Mouse (Mus musculus) myocyte (in vitro differentiated cells): ENCODE measurements at regions not wholly inside any gene's neighbourhood (a gene's known extent, or its start where the extent isn't known, plus 50 kb on each side); places are given as distances from the start of the nearest gene placed in this dataset.
A peak's percentile ranks its signal among the peaks of the same experiment; 100 is the strongest.

Experiments used
- H3K27me3 ChIP-seq: one replicate; pipeline ENCODE4 v1.6.1; 2011; ENCODE audit not compliant: control insufficient read depth, insufficient read depth, insufficient read length
- H3K36me3 ChIP-seq: one replicate; pipeline ENCODE4 v1.6.1; 2011; ENCODE audit not compliant: control insufficient read depth, insufficient read depth
- H3K4me2 ChIP-seq: one replicate; pipeline ENCODE4 v1.6.1; 2011; ENCODE audit warnings: low read depth, control low read depth
- H3K4me3 ChIP-seq: one replicate; pipeline ENCODE4 v1.5.1; 2011; ENCODE audit warnings: mild to moderate bottlenecking, control low read depth, moderate library complexity
- H3K79me2 ChIP-seq: one replicate; pipeline ENCODE4 v1.6.1; 2011; ENCODE audit not compliant: control insufficient read depth, insufficient read depth
- H3ac ChIP-seq: one replicate; pipeline ENCODE4 v1.6.1; 2011; ENCODE audit not compliant: control insufficient read depth, insufficient read length
- CEBPB ChIP-seq: IDR thresholded peaks from 2 replicates; pipeline ENCODE4 v1.6.1; 2011; ENCODE audit warnings: mild to moderate bottlenecking, moderate library complexity; ENCODE audit not compliant: poor library complexity, insufficient read depth, severe bottlenecking
- E2F4 ChIP-seq: IDR thresholded peaks from one replicate; pipeline ENCODE4 v1.6.1; 2011; ENCODE audit warnings: mild to moderate bottlenecking, control low read depth, moderate library complexity; ENCODE audit not compliant: insufficient read depth
- MYOD1 ChIP-seq, 3 experiments: IDR thresholded peaks; one replicate each; pipeline ENCODE4 v1.6.1; 2011; ENCODE audit warnings: control low read depth in 2 of 3, low read depth in 2 of 3, mild to moderate bottlenecking in 2 of 3, moderate library complexity in 1 of 3; ENCODE audit not compliant: insufficient read length in 2 of 3, control insufficient read depth in 1 of 3
- MYOG ChIP-seq, 3 experiments: IDR thresholded peaks; one replicate each; pipeline ENCODE4 v1.6.1; 2011; ENCODE audit warnings: control low read depth in 2 of 3, low read depth in 2 of 3, mild to moderate bottlenecking in 2 of 3; ENCODE audit not compliant: insufficient read length in 2 of 3, control insufficient read depth in 1 of 3, insufficient read depth in 1 of 3
- POLR2A ChIP-seq: IDR thresholded peaks from one replicate; pipeline ENCODE4 v1.6.1; 2011; ENCODE audit warnings: low read depth, mild to moderate bottlenecking, control low read depth, moderate library complexity; ENCODE audit not compliant: insufficient read length
- POLR2AphosphoS2 ChIP-seq: IDR thresholded peaks from one replicate; pipeline ENCODE4 v1.6.1; 2011; ENCODE audit warnings: low read depth, control low read depth; ENCODE audit not compliant: insufficient read length
- REST ChIP-seq: IDR thresholded peaks from one replicate; pipeline ENCODE4 v1.6.1; 2011; ENCODE audit warnings: mild to moderate bottlenecking, control low read depth, moderate library complexity; ENCODE audit not compliant: insufficient read depth, insufficient read length
- SRF ChIP-seq: IDR thresholded peaks from one replicate; pipeline ENCODE4 v1.6.1; 2011; ENCODE audit warnings: low read depth; ENCODE audit not compliant: control insufficient read depth, insufficient read length
- USF1 ChIP-seq: IDR thresholded peaks from one replicate; pipeline ENCODE4 v1.6.1; 2011; ENCODE audit warnings: low read depth, mild to moderate bottlenecking, control low read depth, moderate library complexity

- no peaks in the 10 kb centered on the region for H3K27me3 ChIP-seq
- TF ChIP-seq SRF (no peak), USF1 (no peak)
- H3K36me3 ChIP-seq, result no peaks in the 10 kb centered on the region
- no peak overlapping the region for H3K4me3 ChIP-seq
- no peak overlapping the region for H3K4me2 ChIP-seq
- no peak overlapping the region for H3ac ChIP-seq
- H3K79me2 ChIP-seq, result no peaks in the 10 kb centered on the region
Measured at GRCm38 (mm10) chr1:60828152-60828551, 58.6 kb upstream of the Ctla4 start.

GRCm38 (mm10) chr1:60829849-60830248 is 57.0 kb upstream of the Ctla4 start:
- no peaks in the 10 kb centered on the region for H3K36me3 ChIP-seq
- TF ChIP-seq REST (no peak), POLR2A (no peak), MYOG (IDR thresholded peaks at IDR 0.05; ENCODE audit: control insufficient read depth in 1 of 3, insufficient read depth in 1 of 3, insufficient read length in 2 of 3, low read depth in 2 of 3) (no peak), POLR2AphosphoS2 (no peak)
- no peaks in the 10 kb centered on the region for H3K27me3 ChIP-seq
- H3ac ChIP-seq, result no peak overlapping the region
- no peak overlapping the region for H3K4me3 ChIP-seq
- no peaks in the 10 kb centered on the region for H3K79me2 ChIP-seq
- no peak overlapping the region for H3K4me2 ChIP-seq

- Histone ChIP-seq H3ac (no peak overlapping the region), H3K4me3 (no peak overlapping the region), H3K27me3 (no peaks in the 10 kb centered on the region), H3K79me2 (no peaks in the 10 kb centered on the region), H3K36me3 (no peaks in the 10 kb centered on the region), H3K4me2 (peak overlapping the region; percentile 39)
- TF ChIP-seq REST (no peak), SRF (no peak), CEBPB (no peak), MYOD1 (IDR thresholded peaks at IDR 0.05; ENCODE audit: control insufficient read depth in 1 of 3, insufficient read length in 2 of 3, low read depth in 2 of 3) (no peak), E2F4 (no peak), MYOG (IDR thresholded peaks at IDR 0.05; ENCODE audit: control insufficient read depth in 1 of 3, insufficient read depth in 1 of 3, insufficient read length in 2 of 3, low read depth in 2 of 3) (no peak)
Measured at GRCm38 (mm10) chr1:60833668-60834067, 53.1 kb upstream of the Ctla4 start.
